Mouse (Mus musculus) spleen, adult 18-20 months (tissue): ENCODE measurements around the gene Dnah5.

Source experiments
- DNase-seq, 2 experiments: peaks; one replicate each; pipeline ENCODE4 v3.0.0; 2022; ENCODE audit warnings: mixed read lengths in 2 of 2

Dnah5 gene

DNA sequence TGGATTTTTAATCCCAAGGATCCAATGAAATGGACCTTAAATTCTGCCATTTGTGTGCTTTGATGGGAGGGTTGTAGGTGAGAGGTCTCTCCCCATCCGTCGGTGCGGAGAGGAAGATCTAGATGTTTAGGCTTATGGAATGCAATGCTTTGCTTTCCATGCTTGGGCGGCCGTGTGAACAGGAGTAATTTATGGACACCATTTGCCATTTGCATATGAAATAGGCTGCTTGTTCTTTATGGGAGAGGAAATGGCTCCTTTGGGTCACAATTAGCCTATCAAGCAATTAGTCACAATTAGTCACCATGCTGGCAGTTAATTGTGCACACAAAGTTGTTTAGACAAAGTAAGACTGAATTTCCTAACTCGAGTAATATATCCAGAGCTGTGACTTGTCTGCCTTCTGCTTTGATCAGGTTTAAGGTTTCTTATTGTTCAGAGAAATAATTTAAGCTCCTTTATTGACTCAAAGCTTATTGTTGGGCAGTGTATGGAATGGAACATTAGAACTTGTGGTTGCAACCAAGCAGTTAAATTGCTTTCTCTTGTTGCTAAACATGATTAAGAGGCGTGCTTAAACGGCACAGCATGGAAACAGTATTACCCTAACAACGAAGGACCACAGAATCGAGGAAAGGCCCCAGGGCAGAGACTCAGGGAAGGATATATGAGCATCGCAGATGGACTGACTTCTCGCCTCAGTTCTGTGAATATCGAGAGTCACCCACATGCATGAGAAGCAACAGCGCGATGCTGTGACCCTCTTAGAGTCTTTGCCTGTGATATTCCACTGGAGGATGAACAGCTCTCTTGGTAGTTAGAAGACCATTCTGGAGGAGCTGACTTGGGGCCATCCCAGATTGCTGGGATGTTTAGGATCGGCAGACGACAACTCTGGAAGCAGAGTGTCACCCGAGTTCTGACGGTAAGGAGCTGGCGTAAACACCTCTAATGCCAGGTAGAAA is at the start of gene Dnah5:
Gene Dnah5 (plus strand): TSS at position 642 of the 965 bp plus-strand sequence.
- DNase-seq, result no peak

DNA sequence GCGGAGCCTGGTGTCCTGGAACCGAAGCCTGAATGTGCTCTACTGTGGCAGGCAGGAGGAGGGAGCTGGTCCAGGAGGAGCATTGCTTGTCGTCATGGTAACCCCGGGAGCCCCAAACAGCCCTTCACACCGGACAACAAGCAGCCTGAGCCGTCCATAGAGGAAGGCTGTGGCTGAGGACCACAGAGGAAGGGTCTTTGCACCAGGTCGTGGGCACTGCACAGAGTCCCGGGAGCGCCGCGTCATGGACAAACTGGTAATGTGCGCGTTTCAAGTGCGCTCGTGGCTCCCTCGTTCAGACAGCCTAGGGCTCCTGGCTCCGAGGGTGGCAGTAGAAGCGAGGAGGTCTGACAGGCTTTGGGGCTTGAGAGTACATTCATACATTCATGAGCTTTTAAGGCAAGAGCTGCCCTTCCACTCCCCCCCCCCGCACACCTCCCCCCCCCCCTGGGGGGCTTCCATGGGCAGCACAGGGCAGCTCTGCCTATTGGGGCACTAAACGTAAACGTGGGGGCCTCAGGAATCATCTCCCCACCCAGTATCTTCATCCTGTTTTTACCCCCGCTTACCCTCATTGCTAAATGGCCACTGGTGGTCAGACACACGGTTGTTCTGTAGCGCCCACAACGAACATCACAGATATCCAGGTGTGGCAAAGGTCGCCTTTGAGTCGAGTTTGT is 48.6 kb upstream of the Dnah5 start:
- no peak for DNase-seq

DNA sequence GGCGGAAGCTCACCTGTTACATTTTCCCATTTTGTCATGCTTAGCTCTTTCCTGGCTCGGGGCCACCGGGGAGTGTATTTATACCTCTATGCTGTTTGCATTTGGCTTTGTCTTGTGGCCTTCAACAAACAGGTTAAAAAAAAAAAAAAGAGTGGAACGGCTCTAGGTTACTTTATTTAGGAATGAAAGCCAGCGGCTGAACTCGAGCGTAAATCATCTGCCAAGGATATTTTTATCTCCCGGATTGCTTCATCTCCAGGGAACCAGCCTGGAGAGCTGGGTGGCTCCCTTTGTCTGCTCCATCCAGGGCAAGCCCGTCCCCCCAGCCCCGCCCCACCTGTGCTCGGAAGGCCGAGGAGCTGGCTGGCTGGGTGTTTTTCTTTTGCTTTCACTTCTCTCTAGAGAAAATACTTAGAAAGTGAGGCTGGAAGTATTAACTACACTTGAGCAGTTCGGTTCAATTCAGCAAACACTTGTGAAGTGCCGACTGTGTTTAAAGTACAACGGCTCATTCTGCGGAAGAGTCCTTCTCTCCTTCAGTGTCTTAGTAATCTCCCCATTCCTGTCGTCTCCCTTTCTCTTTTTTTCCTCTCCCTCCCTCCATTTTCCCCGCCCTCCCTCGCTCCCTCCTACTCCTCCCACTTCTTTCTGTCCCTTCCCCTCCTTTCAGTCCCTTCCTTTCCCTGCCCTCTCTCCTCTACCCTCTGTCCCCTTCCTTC is 44.6 kb upstream of the Dnah5 start:
- peak; percentile 17 to 46 for DNase-seq

DNA sequence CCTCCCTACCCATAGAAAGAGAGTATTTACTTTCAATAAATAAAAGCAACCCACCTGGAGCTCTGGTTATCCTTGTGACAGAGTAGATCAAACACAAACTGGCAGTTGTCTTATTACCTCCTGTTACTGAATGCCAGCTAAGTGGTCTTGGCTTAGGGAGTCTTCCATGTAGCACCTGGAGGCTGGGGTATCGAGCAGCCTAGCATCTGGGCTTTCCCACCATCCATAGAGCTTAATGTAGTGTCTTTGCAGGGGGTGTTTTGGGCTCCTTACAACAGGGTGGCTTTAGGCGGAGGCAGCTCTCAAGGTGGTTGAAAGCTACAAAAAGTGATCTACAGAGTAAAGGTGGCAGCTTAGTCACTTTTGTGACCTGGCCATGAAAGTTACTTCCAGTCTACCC is 41.3 kb upstream of the Dnah5 start:
- no peak for DNase-seq

DNA sequence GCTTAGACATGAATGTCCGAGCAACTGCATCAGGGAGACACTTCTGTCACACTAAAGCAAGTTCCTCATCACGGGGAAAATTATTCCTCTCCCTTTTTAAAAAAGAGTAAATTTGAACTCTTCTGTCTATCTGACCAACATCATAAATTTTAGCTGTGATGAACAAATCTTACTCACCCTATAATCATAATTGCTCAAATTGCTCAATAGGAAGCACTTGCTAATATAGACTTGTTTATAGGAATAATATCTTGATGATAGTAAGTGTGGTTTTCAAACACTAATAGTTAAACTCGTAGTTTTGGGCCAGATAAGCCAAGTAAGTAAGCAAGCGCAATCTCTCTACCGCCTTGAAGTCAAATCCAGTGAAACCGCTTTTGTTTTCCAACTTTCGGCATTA is 38.3 kb upstream of the Dnah5 start:
- DNase-seq, result no peak

DNA sequence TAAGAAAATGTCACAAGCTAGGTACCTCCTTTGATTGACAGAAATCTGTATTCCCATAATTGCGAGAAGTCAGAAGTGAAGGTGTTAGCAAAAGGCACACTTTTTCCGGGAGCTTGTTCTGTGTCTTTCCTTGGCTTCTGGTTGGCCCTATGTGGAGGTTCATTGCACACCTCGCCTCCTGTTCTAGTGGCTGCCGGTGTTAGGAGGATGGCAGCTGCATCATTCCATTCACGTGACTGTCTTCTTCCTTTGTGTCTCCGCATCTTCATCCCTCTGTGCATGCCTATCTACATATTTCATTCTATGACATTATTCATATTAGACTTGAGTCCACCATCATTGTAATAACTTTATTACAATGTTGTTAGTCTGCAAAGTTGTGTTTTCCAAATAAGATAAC is 37.5 kb upstream of the Dnah5 start:
- no peak for DNase-seq

DNA sequence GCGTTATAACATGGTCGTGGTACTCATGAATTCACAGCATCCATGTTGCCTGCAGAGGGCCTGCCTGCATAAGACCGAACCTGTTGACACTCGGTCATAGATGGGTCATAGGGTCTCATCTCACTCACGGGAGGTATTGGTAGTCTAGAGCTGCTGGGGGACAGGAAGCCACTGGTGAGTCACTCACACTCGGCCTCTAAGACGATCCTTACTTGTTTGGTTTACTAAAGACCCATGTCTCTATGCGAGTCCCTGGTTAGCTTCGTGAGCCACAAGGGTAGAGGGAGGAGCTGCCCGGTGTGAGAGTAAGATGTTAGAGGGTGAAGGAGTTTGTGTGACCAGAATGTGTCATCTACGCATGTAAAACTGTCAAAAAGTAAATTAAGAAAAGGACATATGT is 24.6 kb upstream of the Dnah5 start:
- no peak for DNase-seq

DNA sequence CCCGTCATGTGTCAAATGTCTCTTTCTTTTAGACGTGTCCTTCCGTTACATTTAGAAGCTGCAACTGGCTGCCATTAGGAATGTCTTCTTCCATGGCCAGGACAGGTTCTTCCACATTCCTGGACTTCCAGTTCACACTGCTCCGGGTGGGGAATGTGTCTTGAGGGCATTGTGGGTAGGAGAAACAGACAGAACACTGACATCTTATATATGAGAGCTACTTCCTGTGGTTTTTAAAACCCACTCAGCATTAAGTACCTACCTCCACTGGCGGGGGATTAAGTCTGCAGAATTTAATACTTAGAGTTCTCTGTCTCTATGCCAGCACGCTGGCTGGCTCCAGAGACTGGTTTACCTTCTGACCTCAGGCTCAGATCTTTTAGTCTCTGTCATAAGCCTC is 24.0 kb upstream of the Dnah5 start:
- no peak for DNase-seq

DNA sequence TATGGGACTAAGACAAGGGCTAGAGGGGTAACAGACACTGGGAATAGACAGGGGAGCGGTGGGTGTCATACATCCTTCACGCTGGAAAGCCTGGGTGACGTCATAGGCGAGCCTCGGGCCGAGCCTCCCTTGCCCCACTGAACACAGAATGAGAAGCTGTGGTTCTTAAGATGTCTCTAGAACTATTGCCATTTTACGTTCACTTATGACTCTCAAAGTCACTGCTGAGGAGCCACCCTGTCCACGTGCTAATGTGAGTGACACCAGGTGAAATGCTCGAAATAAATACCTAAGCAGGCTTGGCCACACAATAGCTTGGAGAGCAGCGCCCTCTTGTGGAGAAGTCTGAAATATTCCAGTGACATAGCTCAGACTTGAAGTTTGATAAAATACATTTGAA is 21.7 kb upstream of the Dnah5 start:
- DNase-seq, result peak in 1 of 2 experiments; percentile 65

DNA sequence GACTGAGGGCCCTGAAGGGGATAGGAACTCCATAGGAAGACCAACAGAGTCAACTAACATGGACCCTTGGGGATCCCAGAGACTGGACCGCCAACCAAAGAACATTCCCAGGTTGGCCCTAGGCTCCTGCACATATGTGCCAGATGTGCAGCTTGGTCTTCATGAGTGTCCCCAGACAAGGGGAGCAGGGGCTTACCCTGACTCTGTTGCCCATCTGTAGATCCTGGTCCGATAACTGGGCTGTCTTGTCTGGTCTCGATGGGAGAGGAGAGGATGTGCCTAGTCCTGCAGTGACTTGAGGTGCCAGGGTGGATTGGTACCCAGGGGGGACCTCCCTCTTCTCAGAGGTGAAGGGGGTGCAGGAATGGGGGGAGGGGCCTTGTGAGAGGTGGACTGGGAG is 21.0 kb upstream of the Dnah5 start:
- DNase-seq, result no peak

DNA sequence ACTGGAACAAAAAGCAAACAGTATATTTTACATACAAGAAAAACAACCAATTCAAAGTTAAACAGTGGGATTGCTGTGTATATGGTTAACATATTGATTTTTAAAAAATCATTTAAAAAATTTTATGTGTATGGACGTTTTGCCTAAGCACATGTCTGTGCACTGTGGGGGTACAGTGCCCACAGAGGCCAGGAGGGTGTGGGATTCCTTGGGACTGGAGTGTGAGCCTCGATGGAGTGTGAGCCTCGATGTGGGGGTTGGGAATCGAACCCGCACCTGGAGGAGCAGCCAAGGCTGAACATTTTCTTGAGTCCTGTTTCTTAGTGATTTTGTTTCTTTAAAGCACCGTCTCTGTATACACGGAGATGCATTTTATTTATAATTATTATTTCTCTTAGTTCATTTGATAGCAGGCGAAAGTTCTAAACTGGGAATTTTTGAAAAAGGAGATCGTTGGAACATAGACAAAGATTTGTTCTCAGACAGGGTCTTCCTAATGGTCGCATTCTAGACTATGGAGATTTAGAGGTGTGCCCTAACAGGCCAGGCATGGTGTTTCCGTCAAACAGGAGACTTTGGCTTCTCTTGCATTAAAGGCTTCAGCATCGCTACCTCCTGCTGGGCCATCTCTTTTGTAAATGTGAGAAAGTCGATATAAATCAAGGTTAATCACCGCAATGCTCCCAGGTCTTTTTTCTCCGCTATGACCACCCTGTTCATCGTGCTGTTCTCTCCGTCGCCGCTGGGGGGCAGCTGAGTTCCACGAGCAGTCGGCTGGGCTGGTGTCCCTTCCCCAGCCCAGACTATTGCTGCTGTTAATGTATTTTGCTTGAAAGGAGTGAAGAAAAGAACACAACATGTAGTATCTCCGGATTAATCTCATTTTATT is 15.8 kb upstream of the Dnah5 start:
- peak; percentile 29 to 71 for DNase-seq

DNA sequence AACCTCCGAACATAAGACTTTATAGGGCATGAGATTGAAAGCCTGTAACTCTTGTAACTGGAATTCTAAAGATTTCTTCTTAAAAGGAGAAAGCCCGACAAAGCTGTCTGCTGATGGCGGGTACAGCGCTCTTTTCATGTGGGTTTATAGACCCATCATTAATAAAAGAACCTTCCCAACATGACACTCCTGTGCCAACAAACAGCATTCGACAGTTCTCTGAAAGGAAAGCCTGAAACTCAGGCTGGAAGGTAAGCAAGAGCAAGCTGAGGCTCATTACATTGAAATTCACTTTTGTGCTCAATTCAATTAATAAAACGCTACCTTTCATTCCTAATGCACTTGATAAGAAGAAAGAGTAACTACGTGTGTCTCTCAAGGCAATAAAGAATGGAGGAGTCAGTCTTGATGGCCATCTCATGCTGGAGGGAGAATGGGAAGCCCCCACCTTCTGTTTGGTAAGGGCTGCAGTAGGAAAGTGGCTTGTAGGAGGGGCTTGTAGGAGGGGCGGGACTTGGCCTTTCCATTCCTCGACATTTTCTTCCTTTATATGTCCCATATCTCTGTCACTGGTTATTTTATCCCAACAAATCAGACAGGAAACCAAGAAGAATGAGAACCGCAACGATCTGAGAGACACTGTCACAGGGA is 15.1 kb upstream of the Dnah5 start:
- no peak for DNase-seq

DNA sequence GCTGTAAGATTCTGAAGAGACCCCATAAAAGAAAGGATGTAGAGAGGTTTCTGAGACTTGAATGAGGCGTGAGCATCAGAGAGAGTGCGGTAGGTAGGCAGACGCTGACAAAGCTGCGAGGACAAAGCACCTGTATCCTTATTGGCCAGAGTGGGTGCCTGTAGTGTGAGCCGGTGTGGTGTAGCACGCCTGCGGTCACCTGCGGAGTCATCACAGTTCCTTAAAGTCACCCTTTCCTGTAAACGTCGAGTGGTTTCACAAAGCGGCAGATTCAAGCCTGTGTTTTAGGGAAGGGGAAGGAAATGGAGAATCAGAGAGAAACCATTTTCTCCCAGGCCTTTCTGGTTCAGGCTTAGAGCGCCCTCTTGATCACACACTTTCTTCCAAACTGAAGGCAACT is 13.9 kb upstream of the Dnah5 start:
- peak in 1 of 2 experiments; percentile 4 for DNase-seq

DNA sequence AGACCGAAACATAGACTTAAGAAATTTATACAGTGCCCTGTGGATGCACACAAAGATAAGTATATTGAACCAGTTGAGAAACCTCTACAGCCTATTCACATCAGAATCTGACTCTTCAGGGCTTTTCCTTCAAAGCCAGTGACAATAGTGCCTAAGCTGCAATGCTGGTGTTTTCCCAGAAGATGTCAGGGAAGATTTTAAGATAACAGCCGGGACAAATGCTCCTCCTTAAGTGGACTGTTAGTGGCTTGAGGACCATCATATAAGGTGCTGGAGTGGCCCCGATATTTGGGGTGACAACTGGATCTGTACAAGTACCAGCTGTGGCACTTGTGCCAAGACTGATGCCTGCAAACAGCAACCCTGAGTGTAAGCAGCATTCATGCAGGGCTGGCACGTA is 4.9 kb upstream of the Dnah5 start:
- DNase-seq, result no peak

DNA sequence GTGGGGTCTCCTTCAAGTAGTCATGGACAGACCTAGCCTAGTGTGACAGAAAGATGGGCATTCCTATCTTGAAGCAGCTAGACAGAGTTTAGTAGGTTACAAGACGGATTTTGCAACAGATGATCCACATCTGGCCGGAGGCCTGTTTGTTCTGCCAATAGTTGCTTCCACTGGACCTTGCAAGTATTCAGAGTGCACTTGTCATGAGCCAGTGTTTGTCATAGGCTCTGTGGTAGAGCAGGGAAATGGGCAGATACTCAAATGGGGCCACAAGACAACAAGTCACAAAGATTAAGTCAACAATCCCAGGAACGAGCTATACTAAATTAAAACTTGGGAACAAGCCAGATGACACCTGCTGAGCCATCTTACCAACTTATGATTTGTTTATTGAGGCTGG is 1.1 kb downstream of the Dnah5 start:
- no peak for DNase-seq

DNA sequence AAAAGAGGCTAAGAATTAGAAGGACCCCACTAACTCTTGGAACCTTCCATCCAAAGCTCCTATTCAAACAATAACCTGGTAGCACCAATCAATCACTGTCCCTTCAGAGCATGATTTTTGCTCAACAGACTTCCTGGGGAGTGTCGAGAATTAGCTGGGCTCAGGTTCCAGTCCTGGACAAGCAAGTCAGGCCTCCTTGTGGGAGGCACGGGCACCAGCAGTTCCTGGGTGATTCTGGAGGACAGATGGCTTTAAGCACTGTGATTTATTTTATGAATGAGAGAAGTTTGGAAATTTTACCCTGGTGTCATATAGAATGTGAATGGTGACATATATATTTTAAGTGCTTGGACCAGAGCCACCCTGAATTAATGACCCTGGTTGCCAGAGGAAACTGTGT is 4.0 kb downstream of the Dnah5 start:
- no peak for DNase-seq

DNA sequence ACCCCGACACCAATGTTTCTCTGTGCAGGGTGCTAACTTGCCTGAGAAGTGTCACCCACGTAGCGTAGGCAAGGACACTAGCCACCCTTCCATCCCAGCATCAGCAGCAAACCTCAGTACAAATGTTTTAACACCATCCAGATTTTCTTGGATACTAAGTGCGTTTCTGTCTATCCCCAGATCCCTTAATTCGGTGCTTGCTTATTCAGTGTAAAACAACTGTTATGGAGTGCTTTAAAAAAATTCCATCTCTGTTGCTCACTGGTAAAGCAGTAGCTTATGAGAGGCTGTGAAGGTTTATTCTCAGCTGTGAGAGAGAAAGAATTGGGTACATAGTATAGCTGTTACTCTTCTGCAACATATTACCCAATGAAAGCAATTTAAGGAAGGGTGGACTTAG is 9.5 kb downstream of the Dnah5 start:
- no peak for DNase-seq

DNA sequence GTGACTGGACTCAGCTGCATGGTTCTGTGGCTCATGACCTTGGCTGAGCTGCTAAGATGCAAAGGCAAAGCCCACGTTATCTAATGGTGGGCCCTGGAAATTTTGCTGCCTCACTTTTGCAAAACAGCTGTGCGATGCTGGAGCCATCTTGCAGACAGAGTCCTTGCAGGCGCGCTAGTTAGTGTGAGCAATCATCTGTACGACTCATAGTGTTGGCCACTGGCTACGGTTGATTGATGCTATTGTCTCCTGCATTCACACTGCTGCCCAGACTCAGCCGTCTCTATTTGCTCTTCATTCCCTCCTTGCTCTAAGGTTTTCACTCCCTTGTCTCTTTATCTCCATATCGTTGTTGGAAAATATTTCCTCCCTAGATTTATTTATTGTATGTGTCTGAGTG is 12.8 kb downstream of the Dnah5 start:
- no peak for DNase-seq

DNA sequence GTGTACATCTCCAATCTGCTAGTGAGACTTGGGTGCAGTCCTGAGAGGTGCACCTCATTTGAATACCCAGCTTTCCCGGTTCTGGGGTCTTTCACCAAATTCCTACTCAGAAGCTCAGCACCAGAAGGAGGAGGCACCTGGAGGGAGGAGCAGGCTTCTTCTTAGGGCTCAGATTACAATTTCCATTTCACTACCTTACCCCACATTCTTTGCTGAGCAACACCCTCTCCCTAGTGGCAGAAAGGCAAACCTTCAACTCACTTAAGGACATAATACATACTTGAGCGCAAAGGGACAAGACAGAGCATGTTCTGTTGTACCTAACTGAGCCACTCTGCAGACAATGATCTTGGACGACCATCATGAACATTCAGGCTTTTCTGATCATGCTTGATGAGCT is 23.8 kb downstream of the Dnah5 start:
- DNase-seq, result no peak

DNA sequence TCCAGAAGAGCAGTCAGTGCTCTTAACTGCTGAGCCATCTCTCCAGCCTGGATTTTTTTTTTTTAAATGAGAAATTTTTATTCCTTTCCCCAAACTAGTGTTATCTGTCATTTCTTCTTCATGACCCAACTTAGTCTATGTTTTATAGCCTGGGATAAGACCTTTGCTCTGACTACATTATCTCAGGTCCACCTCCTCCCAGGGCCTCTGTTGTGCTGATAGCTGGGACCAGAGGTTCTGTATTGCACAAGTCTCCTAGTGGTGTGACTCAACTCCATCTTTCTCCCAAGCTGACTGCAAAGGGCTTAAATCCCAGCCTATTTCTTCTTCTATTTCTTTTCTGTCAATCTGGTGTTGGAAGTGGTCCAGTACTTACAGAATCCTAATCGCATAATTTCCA is 56.7 kb downstream of the Dnah5 start:
- DNase-seq, result no peak

DNA sequence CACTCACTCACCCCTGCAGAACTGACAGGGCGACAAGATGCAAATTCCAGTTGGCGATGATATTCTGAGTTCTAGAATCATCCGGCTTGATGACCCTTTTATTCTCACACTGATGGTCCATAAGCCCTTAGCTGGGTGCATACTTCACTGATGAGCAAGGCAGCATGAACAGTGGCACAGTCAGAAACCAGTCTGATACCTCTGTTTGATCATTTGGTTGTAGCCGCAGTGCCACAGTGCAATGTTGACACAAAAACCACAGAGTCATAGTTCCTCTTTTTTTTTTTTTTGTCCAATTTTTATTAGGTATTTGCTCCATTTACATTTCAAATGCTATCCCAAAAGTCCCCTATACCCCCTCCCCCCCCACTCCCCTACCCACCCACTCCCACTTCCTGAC is 95.9 kb downstream of the Dnah5 start:
- DNase-seq, result no peak

DNA sequence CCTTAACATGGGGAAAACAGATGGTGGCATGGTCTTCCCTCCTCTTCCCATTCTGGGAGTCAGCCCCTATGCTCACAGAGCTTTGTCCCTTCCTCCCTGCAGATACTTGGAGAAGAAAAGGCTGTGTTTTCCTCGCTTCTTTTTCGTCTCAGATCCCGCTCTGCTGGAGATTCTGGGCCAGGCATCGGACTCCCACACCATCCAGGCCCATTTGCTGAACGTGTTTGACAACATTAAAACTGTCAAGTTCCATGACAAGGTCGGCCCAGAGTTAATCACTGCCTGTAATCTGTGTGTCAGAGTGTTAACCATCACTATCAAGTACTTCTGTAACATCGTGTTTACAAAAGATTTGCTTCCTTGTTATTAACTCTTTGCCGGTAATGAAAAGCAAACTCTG is 103.6 kb downstream of the Dnah5 start:
- DNase-seq, result no peak
